Mouse (Mus musculus) forebrain, embryonic 11.5 days (tissue): Measurements from ENCODE around the gene Ercc1. TPM values are rescaled to one million over a fixed set of nuclear protein-coding genes. Genes with fewer than 3 reads are reported as not detected.

Experiments
- ATAC-seq: fragments of 200-750 bp; cut with Nextera tagmentation; replicated peaks from 2 replicates; pipeline ENCODE4 v1.8.0; 2017; ENCODE audit warnings: moderate TSS enrichment; ENCODE audit not compliant: low FRiP score
- DNase-seq: peaks from one replicate; pipeline ENCODE4 v3.0.0-alpha.2; 2017; ENCODE audit warnings: low spot score
- H3K27ac ChIP-seq: fragments of 300-500 bp; sonication (generic); 2 replicates; pipeline ENCODE4 v1.5.1; 2014; ENCODE audit warnings: low read depth, low read length
- H3K27me3 ChIP-seq: fragments of 300-500 bp; sonication (generic); 2 replicates; pipeline ENCODE4 v1.6.1; 2014; ENCODE audit warnings: mild to moderate bottlenecking, low read length, mixed read lengths; ENCODE audit not compliant: control insufficient read depth, insufficient read depth
- H3K36me3 ChIP-seq: fragments of 300-500 bp; sonication (generic); 2 replicates; pipeline ENCODE4 v1.6.1; 2014; ENCODE audit warnings: mild to moderate bottlenecking, low read length, moderate library complexity, mixed read lengths; ENCODE audit not compliant: control insufficient read depth, insufficient read depth
- H3K4me1 ChIP-seq: fragments of 300-500 bp; sonication (generic); replicated peaks from 2 replicates; pipeline ENCODE4 v1.6.1; 2014; ENCODE audit warnings: low read length, mixed read lengths; ENCODE audit not compliant: control insufficient read depth, insufficient read depth
- H3K4me2 ChIP-seq: fragments of 300-500 bp; sonication (generic); 2 replicates; pipeline ENCODE4 v1.6.1; 2014; ENCODE audit warnings: low read depth, mild to moderate bottlenecking, low read length, moderate library complexity, mixed read lengths; ENCODE audit not compliant: severe bottlenecking
- H3K4me3 ChIP-seq: fragments of 300-500 bp; sonication (generic); 2 replicates; pipeline ENCODE4 v1.5.1; 2014; ENCODE audit warnings: low read depth, low read length
- H3K9ac ChIP-seq: fragments of 300-500 bp; sonication (generic); 2 replicates; pipeline ENCODE4 v1.6.1; 2014; ENCODE audit warnings: low read length
- H3K9me3 ChIP-seq: fragments of 300-500 bp; sonication (generic); 2 replicates; pipeline ENCODE4 v1.6.1; 2016; ENCODE audit warnings: low read length, mixed read lengths; ENCODE audit not compliant: control insufficient read depth
- WGBS: fragments of 180-500 bp; shearing (Covaris S2); extraction: QIAGEN DNeasy Blood & Tissue Kit; methylation state at CpG from one replicate; pipeline ENCODE4 v1.1.7; 2014; 5-methylcytosine and 5-hydroxymethylcytosine counted together
- polyA plus RNA-seq: library from polyadenylated mRNA; unstranded; fragments of >200 nt; fragmentation: Nextera tagmentation; extraction: Ambion mirVana; gene quantifications from 2 replicates; pipeline ENCODE4 v1.2.1, GENCODE M21; 2014

Gene Ercc1
- polyA plus RNA-seq, 1 experiment from 2014 or later: 94.4 TPM

- no peaks in the 10 kb centered on the region for H3K9me3 ChIP-seq
- H3K4me3 ChIP-seq: no peak overlapping the region
- peaks cover 10% of the 10 kb centered on the region; the same call in 1 of the 2 replicates for H3K4me1 ChIP-seq
- H3K27ac ChIP-seq: no peak overlapping the region
- peak overlapping the region; percentile 46; the same call in 1 of the 2 replicates for H3K4me2 ChIP-seq
- ATAC-seq (no peak), DNase-seq (no peak)
- no peaks in the 10 kb centered on the region for H3K36me3 ChIP-seq
- H3K9ac ChIP-seq: no peak overlapping the region
- 52% methylated on average over 13 of the region's 13 CpGs for WGBS
- H3K27me3 ChIP-seq: peaks cover 53% of the 10 kb centered on the region
These were observed 42.1 kb upstream of the Ercc1 start for GRCm38 (mm10) chr7:19302264-19303045.

- Histone ChIP-seq H3K27me3 (peaks cover 53% of the 10 kb centered on the region), H3K36me3 (no peaks in the 10 kb centered on the region), H3K9me3 (no peaks in the 10 kb centered on the region), H3K4me1 (peaks cover 10% of the 10 kb centered on the region; the same call in 1 of the 2 replicates), H3K27ac (no peak overlapping the region), H3K4me2 (no peak overlapping the region), H3K4me3 (no peak overlapping the region), H3K9ac (no peak overlapping the region)
- WGBS: 70% methylated on average over 12 of the region's 12 CpGs
- ATAC-seq (no peak), DNase-seq (no peak)
These were observed 41.6 kb upstream of the Ercc1 start for GRCm38 (mm10) chr7:19303046-19303305.

- under 1% methylated on average over 16 of the region's 16 CpGs for WGBS
- H3K4me3 ChIP-seq: peak overlapping the region; percentile 19; the same call in 1 of the 2 replicates
- no peak overlapping the region for H3K9ac ChIP-seq
- ATAC-seq: peak; percentile 25; the same call in 1 of the 2 replicates
- peaks cover 53% of the 10 kb centered on the region for H3K27me3 ChIP-seq
- no peaks in the 10 kb centered on the region for H3K36me3 ChIP-seq
- H3K4me2 ChIP-seq: peak overlapping the region; percentile 37; the same call in 1 of the 2 replicates
- peaks cover 10% of the 10 kb centered on the region; the same call in 1 of the 2 replicates for H3K4me1 ChIP-seq
- no peaks in the 10 kb centered on the region for H3K9me3 ChIP-seq
- H3K27ac ChIP-seq: no peak overlapping the region
- DNase-seq: peak; percentile 93
These were observed 40.8 kb upstream of the Ercc1 start for GRCm38 (mm10) chr7:19303770-19304169.

DNA sequence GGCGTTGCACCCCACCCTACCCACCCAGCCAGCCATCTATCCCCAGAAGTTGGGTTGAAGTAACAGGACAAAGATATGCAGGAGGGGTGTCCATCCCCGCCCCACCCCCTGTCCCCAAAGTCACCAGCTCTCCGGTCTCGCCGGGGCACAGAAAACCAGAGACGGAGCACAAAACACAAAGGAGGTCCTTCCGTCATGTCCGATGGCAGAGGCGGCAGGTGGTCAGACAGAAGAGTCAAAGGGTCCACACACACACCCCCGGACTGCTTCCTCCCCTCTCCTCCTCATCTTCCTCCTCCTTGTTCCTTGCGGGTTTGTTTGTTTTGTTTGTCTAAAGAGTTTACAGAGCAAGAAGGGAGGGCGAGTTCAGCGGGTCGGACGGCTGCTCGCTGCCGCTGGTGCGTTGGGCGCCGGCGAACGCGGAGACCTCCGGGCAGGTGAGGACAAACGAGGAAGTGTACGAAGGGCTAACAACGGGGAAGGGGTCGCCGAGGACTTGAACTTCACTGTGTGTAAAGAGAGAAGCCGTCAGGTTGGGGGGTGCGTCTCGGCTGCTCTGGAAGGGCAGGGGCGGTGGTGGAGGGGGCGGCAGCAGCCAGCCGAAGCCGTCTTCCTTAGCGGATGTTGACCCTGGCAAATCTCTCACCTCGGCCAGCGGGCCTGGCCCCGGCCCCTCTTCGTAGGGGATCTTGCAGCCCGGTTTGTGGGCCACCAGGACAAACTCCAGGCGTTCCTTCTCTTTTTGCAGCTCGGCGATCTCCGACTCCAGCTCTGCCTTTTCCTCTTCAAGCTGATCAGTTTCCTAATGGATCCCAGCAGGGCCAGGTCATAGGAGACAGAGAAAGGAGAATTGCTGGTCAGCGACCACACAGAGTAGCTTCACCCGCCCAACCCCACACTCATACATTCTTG lies 39.8 kb upstream of the Ercc1 start:
- no peaks in the 10 kb centered on the region for H3K36me3 ChIP-seq
- H3K4me2 ChIP-seq: peak overlapping the region; percentile 36; the same call in 1 of the 2 replicates
- 1% methylated on average over 48 of the region's 48 CpGs for WGBS
- no peak overlapping the region for H3K27ac ChIP-seq
- no peak for ATAC-seq
- DNase-seq: no peak
- H3K4me1 ChIP-seq: peaks cover 15% of the 10 kb centered on the region; the same call in 1 of the 2 replicates
- H3K27me3 ChIP-seq: peaks cover 53% of the 10 kb centered on the region
- H3K9ac ChIP-seq: peak overlapping the region; percentile 13; the same call in 1 of the 2 replicates
- H3K4me3 ChIP-seq: peak overlapping the region; percentile 19; the same call in 1 of the 2 replicates
- no peaks in the 10 kb centered on the region for H3K9me3 ChIP-seq

- ATAC-seq (no peak), DNase-seq (no peak)
- peak overlapping the region; percentile 36; the same call in 1 of the 2 replicates for H3K4me2 ChIP-seq
- WGBS: 10% methylated on average over 6 of the region's 6 CpGs
- H3K4me3 ChIP-seq: no peak overlapping the region
- no peaks in the 10 kb centered on the region for H3K9me3 ChIP-seq
- H3K27me3 ChIP-seq: peaks cover 53% of the 10 kb centered on the region
- H3K27ac ChIP-seq: no peak overlapping the region
- no peak overlapping the region for H3K9ac ChIP-seq
- H3K36me3 ChIP-seq: no peaks in the 10 kb centered on the region
- peaks cover 15% of the 10 kb centered on the region; the same call in 1 of the 2 replicates for H3K4me1 ChIP-seq
These were observed 39.2 kb upstream of the Ercc1 start for GRCm38 (mm10) chr7:19305413-19305735.

GRCm38 (mm10) chr7:19305796-19306765 lies 38.5 kb upstream of the Ercc1 start:
- Histone ChIP-seq H3K9ac (no peak overlapping the region), H3K4me1 (peaks cover 15% of the 10 kb centered on the region; the same call in 1 of the 2 replicates), H3K4me3 (no peak overlapping the region), H3K9me3 (no peaks in the 10 kb centered on the region), H3K4me2 (no peak overlapping the region), H3K27ac (no peak overlapping the region), H3K36me3 (no peaks in the 10 kb centered on the region), H3K27me3 (peaks cover 53% of the 10 kb centered on the region)
- ATAC-seq: no peak
- 50% methylated on average over 16 of the region's 16 CpGs for WGBS
- DNase-seq: no peak

DNA sequence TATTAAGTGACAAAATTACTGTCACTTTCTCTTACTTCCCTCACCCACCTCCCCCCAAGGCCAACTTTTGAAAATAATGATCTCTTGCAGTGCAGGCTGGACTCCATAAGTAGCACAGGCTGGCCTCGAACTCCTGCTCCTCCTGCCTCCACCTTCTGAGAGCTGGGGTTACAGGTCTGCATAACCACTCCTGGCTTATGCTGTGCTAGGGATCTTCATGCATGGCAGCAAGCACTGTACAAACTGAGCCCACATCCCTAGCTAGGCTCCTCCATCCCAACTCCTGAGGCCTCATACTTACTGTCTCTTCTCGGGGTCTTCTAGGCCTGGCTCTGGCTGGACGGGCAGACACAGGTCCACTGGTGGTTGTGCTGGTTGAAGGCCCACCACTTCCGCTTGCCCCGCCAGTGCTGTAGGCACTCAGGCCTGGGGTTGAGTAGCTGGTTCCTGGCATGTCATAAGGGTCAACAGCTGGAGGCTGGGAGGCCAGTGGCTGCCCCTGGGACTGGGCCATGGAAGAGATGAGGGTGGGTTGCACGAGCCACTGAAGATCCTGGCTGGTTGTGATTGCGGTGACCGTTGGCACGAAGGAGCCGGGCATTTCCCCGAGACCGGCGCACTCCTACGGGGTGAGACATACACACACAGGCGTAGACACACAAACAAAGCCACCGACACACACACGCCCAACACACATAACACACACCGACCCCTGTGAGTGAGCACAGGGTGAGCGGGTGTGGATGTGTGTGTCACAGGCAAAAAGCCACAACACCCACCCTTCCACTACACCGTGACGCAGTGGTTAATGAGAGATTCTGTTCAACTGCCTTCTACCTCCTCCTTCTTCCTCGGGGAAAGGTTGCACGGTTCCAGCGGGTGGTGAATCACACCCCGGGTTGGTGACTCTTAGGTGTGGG lies 37.5 kb upstream of the Ercc1 start:
- H3K4me2 ChIP-seq: peak overlapping the region; percentile 94; the same call in 1 of the 2 replicates
- no peak overlapping the region for H3K9ac ChIP-seq
- ATAC-seq: no peak
- DNase-seq: no peak
- H3K36me3 ChIP-seq: no peaks in the 10 kb centered on the region
- H3K9me3 ChIP-seq: no peaks in the 10 kb centered on the region
- no peak overlapping the region for H3K27ac ChIP-seq
- H3K4me1 ChIP-seq: peaks cover 11% of the 10 kb centered on the region; the same call in 1 of the 2 replicates
- H3K27me3 ChIP-seq: peaks cover 51% of the 10 kb centered on the region
- 68% methylated on average over 25 of the region's 25 CpGs for WGBS
- no peak overlapping the region for H3K4me3 ChIP-seq
